Mouse (Mus musculus) small intestine, adult 2 months (tissue): ENCODE measurements around the gene Slc6a14.

Source experiments
- CTCF ChIP-seq: fragments of 200-500 bp; IDR thresholded peaks from 2 replicates; pipeline ENCODE4 v1.5.1; 2012; ENCODE audit warnings: low read depth, mild to moderate bottlenecking, control low read depth, inconsistent platforms, low read length, moderate library complexity, mixed read lengths; ENCODE audit not compliant: insufficient replicate concordance, insufficient read length; ENCODE audit errors: extremely low read depth
- POLR2A ChIP-seq: fragments of 200-500 bp; IDR thresholded peaks from 2 replicates; pipeline ENCODE4 v1.6.1; 2012; ENCODE audit warnings: low read depth, mild to moderate bottlenecking, control low read depth, inconsistent platforms, low read length, moderate library complexity

GRCm38 (mm10) chrX:21695220-21695619, 19.5 kb upstream of the Slc6a14 start:
- TF ChIP-seq CTCF: no peak
- no peak for TF ChIP-seq POLR2A
